Mouse (Mus musculus): ENCODE data around the gene Rock2.

Rock2 gene

DNA sequence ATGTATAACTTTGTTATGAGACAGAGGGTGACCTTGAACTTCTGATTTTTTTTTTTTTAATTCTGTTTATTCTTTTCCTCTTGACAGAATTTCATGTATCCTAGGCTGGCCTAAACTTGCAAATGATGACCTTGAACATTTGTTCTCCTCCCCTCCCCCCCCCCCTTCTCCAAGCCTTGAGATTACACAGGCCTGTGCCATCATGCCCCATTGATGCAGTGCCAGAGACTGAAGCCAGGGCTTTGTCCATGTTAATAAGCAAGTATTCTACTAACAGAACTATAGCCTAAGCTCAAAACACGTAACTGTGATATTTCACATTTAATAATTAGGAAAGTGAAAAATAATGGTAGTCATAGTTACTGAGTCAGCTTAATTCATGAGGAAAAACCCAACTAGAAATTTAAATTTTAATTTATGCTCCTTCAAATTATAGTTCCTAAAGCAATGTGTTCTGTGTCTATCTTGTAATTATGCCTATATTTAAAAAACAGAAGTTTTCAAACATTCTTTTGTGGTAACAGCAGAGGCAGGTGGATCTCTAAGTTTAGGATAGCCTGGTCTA, 12.7 kb downstream of the Rock2 start:
- DNase-seq = no peak

DNA sequence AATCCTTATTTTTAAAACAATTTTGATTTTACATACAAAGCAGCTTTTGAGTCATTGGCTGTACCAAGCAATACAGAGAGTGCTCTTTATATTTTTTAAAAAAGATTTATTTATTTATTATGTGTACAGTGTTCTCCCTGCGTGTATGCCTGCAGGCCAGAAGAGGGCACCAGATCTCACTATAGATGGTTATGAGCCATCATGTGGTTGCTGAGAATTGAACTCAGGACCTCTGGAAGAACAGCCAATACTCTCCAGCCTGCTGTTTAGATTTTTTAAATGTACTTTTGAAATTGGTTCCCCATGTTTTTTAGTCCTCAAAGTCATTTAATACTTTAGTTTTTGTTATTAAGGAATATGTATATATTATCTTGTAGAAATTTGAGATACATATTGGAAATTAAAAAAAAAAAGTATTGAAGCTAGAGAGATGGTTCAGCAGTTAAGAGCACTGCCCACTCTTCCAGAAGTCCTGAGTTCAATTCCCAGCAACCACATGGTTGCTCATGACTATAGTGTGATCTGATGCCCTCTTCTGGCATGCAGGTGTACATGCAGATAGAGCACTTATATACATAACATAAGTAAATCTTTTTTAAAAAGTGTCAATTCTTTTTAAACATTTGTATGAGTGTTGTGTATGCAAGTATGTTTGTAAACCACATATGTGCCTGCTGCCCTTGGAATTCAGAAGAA, 13.4 kb downstream of the Rock2 start:
- no peak for DNase-seq

DNA sequence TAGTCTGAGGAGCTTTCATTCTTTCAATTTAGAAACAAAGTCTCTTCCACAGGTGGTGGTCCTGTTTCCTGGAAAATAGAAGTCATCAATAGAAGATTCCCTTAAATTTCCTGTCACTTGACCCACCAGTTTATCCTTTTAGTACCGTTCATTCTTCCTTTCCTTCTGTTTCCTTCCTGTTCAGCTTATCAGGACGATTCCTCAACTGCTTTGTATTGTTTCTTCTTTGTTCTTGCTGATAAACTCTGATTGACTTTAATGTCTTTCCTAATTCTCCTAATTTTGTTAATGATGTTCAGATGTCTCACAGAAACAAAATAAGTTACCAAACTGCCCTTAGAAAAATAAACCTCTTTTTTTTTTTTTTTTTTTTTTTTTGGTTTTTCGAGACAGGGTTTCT, 16.8 kb downstream of the Rock2 start:
- DNase-seq = no peak

DNA sequence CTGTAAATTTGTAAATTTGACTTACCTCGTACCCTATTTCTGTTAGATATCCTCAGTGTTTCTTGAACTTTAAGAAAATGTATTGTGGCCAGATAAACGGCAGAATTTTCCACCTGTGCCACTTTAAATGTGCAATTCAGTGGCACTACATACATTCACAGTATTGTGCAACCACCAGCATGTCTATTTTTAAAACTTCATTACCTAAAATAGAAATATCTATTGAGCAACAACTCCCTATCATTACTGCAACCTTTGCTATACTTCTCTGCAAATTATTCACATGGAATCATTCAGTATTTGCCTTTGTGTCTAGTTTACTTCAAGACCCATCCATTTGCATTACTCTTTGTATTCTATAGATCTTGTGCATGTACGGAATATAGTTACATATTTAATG, 17.9 kb downstream of the Rock2 start:
- no peak for DNase-seq

DNA sequence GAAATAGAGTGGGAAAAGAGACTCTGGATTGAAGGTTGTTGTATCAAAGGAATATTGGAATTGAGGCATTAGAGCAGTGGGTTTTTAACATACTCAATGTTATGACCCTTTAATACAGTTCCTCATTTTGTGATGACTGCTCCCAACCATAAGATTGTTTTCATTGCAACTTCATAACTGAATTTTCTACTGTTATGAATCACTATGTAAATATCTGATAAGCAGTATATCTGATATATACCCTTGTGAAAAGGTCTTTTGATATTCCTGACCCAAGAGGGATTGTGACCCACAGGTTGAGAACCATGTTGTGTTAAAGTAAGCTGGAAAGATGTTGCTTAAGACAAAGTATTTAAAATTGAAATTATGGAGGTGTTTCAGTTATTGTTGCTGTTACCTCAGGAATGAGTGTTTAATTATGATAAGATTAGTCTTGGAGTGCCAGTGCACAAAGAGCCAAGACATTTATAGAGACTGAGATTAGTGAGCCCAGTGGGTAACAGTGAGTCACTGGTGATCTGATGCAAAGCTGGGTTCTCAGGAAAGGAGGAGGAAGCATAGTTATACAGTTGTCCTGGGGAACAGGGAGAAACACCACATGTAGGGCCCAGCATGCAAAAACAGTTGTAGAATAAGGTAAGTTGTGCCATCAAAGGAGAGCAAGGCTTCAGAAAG, 25.6 kb downstream of the Rock2 start:
- no peak for DNase-seq

DNA sequence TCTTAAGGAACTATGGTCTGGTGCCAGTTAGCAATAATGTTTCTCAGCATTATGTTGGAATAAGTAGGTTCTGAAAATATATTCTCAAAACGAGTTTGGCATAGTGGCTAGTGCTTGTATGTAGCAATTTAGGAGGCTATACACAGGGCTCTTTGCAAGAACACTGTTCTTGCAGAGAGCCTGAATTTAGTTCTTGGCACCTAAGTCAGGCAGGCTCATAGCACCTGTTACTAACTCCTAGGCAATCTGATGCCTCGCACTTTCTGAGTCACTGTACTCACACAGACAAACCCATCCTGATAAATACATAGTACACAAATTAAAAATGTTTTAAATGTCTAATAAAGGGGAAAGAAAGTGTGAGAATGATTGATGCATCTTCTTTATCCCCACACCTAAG, 33.2 kb downstream of the Rock2 start:
- peak; percentile 34 for DNase-seq

DNA sequence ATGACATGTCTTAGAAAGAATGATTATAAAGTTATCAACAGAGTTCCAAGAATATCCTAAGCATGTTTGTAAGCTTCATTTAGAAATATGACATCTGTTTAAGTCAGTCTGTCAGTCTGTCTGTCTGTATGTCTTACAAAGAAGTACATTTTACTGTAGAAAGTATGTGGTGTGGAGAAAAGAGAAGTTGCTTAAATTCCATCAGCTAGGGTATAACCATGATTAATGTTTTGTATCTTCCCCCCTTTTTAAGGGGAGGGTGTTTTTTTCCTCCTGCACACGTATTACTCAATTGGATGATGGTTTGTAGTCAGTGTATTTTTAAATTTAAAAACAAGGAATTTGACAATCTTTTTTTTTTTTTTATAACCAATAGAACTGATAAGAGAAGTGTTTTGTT, 39.7 kb downstream of the Rock2 start:
- no peak for DNase-seq

DNA sequence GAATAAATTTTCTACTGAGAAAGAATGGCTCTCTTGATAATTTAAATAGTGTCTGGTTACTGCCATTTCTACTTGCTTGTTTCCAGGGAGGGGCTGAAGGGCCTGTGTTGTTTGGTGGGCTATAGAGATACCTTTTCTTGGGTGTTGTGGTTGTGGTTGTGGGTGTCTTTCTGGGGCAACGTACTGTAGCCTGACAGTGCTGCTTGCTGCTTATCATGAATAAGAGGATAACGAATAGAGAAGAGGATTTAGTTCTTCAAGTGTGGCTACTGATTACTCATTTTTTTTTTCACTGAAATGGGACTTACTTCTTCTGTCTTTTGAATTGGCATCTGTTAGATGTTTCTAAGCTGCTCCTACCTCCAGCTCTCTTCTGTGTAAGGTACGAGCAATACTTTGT, 47.3 kb downstream of the Rock2 start:
- DNase-seq = no peak

DNA sequence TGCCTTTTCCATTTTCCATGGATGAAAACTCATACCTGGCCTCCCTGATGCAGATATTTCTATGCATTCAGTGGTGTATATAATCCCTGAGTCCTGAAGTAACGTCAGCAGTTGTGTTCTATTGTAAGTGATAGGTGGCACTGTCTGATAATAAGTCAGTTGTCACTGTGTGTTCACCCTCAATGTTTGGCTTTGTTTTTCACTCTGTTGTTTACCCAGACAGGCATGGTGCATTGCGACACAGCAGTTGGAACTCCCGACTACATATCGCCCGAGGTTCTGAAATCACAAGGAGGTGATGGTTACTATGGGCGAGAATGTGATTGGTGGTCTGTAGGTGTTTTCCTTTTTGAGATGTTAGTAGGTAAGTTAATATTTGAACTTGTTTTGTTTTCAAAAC, 53.5 kb downstream of the Rock2 start:
- DNase-seq = no peak

DNA sequence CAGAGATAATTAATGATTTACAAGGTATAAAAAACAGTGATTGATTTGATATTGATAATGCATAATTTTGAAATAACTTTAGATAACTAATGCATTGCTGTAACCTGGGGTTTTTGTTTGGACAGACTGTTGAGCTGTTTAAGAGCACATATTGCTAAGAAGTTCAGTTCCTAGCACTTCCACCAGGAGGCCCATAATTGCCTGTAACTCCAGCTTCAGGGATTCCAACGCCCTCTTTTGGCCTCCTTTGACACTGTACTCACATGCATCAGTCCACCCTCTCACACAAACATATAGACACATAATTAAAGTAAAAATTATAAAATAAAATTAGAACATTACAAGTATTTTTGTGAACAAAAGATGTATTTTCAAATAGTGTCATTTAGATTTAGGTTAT, 64.2 kb downstream of the Rock2 start:
- no peak for DNase-seq

DNA sequence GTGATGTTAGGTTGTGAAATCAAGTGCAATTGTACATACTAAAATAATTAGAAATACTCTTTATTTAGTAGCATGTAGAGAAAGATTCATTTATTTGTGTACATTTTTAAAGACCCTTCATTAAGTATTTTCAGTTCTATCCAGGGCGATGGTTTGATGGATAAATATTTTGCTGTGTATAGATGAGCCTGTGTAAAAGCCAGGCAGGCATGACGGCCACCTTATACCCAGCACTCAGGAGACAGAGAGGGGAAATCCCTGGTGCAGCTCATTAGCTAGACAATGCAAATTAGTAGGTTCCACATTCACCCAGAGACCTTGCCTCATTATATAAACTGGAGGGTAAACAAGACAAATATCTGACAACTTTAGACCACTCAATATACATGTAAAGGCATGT, 68.7 kb downstream of the Rock2 start:
- no peak for DNase-seq

DNA sequence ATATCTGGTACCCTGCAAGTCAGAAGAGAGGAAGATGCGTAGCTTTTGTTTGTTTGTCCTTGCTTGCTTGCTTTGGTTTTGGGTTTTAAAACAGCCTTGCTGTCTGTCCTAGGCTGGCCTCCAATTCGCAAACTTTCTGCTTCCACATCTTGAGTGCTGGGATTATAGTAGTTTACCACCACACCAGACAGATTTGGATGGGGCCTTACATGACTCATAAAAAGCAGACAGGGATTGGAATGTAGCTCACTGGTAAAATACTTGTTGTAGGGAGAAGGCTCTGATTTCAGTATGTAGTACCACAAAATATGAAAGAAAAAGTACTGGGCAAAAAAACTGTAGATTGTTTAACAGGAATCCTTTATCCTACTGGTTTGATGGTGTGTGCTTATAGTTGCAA, 72.1 kb downstream of the Rock2 start:
- DNase-seq = no peak

DNA sequence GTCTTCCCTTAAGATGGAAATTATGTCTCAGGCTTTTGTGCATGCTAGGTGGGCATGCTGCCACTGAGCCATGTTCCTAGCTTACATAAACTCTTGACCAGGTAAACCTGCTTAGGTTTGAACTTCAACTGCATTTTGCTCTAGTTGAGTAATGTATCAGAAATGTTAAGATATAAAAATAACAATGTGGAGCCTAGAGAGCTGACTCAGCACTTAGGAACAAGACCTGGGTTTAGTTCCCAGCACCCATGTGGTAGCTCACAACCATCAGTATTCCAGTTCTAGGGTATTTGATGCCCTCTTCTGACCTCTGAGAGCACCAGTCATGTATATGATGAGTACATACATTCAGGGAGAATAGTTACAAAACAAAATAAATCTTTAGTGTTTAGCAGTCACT, 82.4 kb downstream of the Rock2 start:
- DNase-seq = no peak

DNA sequence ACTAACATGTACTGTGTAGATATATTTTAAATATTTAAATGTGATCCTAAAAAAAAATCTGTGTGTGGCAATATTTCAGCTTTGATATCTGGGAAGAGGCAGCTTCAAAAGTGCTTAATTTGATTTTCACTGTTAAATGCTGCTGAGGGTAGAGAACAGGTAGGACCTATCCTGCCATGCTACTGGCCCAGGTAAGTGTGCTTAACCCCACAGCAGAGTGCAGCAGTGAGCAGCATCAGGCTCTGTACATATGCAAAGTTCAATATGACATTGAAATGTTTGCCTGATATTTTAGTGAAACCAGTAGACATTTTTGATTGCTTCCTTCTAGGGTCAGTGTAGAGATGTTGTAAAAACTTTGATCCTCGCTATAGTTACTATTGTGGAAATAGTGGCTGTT, 91.1 kb downstream of the Rock2 start:
- DNase-seq = no peak

DNA sequence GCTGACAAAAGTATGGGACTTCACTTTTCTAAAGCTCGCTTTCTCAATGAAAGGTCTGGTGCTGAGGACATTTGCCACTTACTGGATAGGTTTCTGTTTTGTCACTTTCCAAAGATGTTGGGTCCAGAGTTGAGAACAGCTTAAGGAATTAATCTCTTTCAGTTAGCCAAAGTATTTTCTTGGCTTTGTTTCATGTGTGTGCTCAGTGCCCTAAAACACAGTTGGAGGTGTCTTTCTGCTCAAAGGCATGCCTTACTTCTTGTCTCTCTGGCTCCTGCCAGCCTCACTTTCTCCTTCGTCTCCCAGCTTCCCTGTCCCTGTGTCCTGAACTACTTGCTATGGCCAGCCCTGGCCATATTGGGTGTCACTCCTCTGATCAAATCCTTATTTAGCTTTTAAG, 96.7 kb downstream of the Rock2 start:
- no peak for DNase-seq

DNA sequence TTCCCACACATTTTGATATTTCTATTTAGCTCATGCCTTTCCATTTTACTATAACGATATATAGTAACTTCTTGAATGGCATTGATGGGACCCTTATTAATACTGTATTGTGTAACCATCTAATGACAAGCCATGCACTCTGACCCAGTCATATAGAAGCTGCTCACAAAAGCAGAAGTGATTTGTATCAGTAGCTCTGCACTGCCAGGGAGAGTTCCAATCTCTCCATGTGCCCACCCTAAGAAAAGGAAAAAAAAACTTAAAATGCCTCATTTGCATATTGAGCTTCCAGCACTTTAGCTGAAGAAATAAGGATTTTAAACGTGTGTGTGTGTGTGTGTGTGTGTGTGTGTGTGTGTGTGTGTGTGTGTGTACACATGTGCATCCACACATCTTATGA, 97.7 kb downstream of the Rock2 start:
- DNase-seq = no peak

DNA sequence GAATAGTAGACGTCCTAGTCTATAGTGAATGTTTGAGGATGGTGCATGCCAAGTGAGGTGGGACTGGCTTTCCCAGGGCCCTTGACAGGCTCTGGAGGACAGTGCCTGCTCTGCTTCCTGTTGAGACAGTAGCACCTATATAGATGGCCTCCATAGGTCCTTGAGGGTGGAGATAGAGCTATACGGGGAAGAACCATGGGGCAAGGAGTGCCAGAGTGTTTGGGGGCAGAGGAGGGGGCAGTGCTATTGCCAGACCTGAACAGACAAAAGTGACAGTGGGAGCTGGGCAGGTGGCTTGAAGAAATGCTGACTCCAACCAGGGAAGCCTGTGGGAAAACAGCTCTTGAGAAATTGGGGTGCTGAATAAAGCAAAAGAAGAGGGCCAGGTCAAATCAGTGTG, 99.6 kb downstream of the Rock2 start:
- no peak for DNase-seq

DNA sequence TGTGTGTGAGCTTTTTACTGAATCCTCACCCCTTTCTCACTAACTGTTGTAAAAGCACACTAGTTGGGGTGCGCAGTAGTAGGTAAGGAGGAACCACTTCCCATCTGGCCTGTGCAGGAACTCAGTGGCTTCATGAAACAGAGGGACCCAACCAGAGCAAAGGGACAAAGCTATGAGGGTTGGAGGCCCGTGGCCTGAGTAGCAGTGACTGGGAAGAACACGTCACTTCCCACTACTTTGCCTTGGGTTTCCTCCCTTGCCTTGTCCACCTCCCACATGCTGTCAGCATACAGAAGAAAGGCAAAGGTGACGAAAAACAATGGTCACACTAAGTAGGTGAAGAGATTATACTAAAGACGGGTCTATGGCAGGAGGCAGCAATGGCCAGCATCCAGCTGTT, 101.6 kb downstream of the Rock2 start:
- DNase-seq = no peak

DNA sequence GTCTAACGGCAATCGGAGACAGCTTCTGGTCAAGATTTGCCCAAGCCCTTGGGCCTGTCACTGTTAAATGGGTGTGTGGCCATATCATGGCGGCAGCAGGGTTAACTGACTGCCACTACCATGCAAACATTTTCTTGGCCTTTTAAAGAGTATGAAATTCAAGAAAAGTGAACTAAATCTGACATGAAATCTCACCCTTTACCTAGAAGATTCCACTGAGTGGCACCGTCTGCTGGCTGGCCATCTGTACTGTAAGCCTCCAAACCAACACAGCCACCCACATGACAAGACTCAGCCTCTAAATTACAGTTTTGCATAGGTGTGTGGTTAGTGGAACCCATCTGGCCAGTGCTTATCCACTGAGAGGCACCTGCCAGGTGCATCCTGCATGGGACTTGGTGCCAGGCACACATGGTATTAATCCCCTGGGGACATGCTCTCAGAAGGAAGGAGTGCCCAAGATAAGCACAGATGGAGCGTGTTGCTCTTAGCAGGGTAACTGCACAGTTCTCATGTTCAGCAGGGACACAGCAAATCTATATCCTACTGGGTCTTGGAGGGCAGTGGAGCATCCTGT, 102.3 kb downstream of the Rock2 start:
- peak; percentile 51 for DNase-seq

DNA sequence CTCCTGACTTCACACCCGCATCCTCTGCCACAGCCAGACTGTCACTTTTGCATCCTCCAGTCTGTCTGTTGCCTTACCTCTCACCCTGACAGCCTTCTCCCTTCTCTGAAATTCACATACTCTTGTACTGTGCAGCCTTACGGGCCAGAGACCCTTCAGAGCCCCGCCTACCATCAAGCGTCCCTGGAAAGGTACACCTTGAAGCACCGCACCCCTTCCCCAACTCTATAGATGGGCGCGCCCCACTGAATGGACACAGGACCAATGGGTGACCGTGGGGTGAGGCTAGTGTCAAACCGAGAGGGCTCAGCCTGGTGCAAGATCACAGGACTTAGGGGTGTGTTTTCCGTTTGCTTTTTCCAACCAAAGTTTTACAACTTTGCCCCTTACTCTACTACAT, 104.5 kb downstream of the Rock2 start:
- no peak for DNase-seq

DNA sequence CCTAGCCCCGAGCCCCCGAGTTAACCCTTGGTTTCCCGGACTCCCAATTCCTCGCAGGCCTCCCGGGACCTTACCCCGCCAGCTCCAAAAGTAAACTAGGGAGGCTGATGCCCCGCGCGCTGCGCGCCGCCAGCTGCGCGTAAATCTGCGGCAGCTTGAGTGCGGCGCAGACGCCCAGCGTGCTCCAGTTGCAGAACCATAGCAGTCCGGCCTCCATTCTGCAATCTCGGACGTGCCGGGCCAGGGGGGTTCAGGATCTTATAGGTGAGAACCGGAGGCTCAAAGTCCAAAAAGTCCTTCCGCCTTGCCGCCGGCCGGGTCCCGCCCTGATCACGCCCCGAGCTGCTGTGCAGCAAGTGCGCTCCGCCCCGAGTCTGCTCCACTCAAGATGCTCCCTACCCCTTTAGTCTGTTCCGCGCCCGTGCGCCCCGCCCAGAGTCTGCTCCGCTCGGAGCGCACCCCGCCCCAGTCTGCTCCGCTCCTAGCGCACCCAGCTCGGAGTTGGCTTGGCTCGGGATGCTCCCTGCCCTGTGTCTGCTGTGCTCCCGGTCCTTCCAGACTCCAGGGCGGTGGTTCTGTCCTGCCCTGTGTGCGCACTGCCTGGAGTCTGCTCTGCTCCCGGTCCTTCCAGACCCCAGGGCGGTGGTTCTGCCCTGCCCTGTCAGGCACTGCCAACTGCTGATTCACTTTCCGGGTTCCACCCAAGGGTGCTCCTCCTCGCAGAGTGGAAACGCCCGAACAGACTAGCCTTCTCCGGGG, 105.2 kb downstream of the Rock2 start, which contains the start of gene Pqlc3:
Pqlc3 (minus strand) TSS at position 670 of the 759 bp plus-strand sequence.
- DNase-seq = peak; percentile 66

DNA sequence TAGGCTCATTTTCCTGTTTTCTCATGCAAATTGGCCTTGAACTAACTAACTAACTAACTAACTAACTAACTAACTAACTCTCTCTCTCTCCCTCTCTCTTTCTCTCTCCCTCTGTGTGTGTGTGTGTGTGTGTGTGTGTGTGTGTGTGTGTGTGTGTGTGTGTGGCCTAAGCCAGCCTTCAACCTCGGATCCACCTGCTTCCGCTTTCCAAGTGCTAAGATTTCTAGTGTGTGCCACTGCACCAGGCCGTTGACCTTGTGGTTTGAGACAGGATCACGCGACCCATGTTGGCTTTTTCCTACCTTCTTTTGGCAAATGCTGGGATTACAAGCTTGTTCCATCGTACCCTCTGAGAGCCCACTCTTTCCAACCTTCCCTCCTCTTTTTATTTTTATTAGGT, 105.9 kb downstream of the Rock2 start:
- no peak for DNase-seq

DNA sequence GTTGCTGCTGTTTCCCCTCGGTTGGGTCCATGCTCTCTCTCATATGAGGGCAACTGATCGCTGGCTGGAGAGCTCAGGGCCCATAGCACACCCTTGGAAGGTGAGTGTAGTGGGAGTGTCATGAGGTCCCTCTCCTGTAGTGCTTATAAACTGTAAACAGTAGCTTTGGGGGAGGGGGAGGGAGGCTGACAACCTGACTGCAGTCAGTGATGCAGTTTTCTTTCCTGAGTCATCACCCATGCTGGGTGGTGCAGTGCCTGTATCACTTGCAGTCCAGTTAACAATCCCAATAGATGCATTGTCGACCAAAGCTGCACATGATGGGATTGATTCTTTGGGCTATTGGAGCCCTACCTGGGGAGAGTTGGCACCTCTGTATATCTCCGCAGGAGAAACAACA, 106.5 kb downstream of the Rock2 start:
- no peak for DNase-seq

DNA sequence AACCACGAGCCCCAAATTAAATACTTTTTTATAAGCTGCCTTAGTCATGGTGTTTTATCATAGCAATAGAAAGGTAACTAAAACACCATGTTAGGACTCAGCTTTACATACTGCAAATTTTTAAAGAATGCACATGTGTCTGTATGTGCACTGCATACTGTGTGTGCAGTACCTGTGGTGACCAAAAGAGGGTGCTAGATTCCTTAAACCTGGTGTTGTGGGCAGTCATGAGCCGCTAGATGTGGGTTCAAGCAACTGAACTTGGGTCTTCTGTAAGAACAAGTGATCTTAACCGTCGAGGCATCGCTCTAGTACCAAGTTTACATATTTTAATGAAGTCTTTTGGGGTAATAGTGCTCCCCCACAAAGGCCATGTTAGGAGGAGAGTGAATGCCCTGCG, 114.8 kb downstream of the Rock2 start:
- DNase-seq = no peak

Measured in layer of hippocampus, adult 9-11 months (tissue).